Mouse (Mus musculus) liver, embryonic 11.5 days (tissue): Measurements from ENCODE around the gene Ajm1. TPM values are rescaled to one million over a fixed set of nuclear protein-coding genes. Genes with fewer than 3 reads are reported as not detected.

Source experiments
- ATAC-seq: fragments of 200-750 bp; cut with Nextera tagmentation; replicated peaks from 2 replicates; pipeline ENCODE4 v1.8.0; 2017; ENCODE audit warnings: moderate number of reproducible peaks, mild to moderate bottlenecking, moderate TSS enrichment, moderate library complexity; ENCODE audit not compliant: low FRiP score
- DNase-seq: peaks from one replicate; pipeline ENCODE4 v3.0.0-alpha.2; 2017; ENCODE audit warnings: low spot score
- H3K27ac ChIP-seq: fragments of 300-500 bp; sonication (generic); 2 replicates; pipeline ENCODE4 v1.5.1; 2014; ENCODE audit warnings: mild to moderate bottlenecking, low read depth, low read length, control low read depth
- H3K27me3 ChIP-seq: fragments of 300-500 bp; sonication (generic); replicated peaks from 2 replicates; pipeline ENCODE4 v1.6.1; 2014; ENCODE audit warnings: low read length, mixed read lengths; ENCODE audit not compliant: control insufficient read depth, insufficient read depth
- H3K36me3 ChIP-seq: fragments of 300-500 bp; sonication (generic); 2 replicates; pipeline ENCODE4 v1.6.1; 2014; ENCODE audit warnings: mild to moderate bottlenecking, low read length, moderate library complexity, mixed read lengths; ENCODE audit not compliant: control insufficient read depth, insufficient read depth
- H3K4me1 ChIP-seq: fragments of 300-500 bp; sonication (generic); replicated peaks from 2 replicates; pipeline ENCODE4 v1.6.1; 2014; ENCODE audit warnings: low read length, mixed read lengths; ENCODE audit not compliant: control insufficient read depth, insufficient read depth
- H3K4me2 ChIP-seq: fragments of 300-500 bp; sonication (generic); 2 replicates; pipeline ENCODE4 v1.6.1; 2014; ENCODE audit warnings: mild to moderate bottlenecking, control low read depth, moderate library complexity
- H3K4me3 ChIP-seq: fragments of 300-500 bp; sonication (generic); 2 replicates; pipeline ENCODE4 v1.5.1; 2014; ENCODE audit warnings: low read depth, low read length, control low read depth
- H3K9ac ChIP-seq: fragments of 300-500 bp; sonication (generic); 2 replicates; pipeline ENCODE4 v1.6.1; 2014; ENCODE audit warnings: low read depth, low read length, control low read depth
- H3K9me3 ChIP-seq: fragments of 300-500 bp; sonication (generic); 2 replicates; pipeline ENCODE4 v1.6.1; 2016; ENCODE audit warnings: low read length, inconsistent platforms, mixed read lengths; ENCODE audit not compliant: control insufficient read depth
- WGBS: fragments of 180-500 bp; shearing (Covaris S2); extraction: QIAGEN DNeasy Blood & Tissue Kit; methylation state at CpG from one replicate; pipeline ENCODE4 v1.1.7; 2014; 5-methylcytosine and 5-hydroxymethylcytosine counted together
- polyA plus RNA-seq: library from polyadenylated mRNA; unstranded; fragments of >200 nt; fragmentation: Nextera tagmentation; extraction: Ambion mirVana; gene quantifications from 2 replicates; pipeline ENCODE4 v1.2.1, GENCODE M21; 2014

Ajm1 gene
- polyA plus RNA-seq, 1 experiment from 2014 or later = not detected

- H3K4me2 ChIP-seq = peak overlapping the region; percentile 30
- H3K27me3 ChIP-seq = peaks cover 56% of the 10 kb centered on the region
Measured at GRCm38 (mm10) chr2:25616398-25616797, 34.8 kb upstream of the Ajm1 start.

GRCm38 (mm10) chr2:25608671-25609070 is 27.1 kb upstream of the Ajm1 start:
- Histone ChIP-seq H3K4me2 (peak overlapping the region; percentile 78), H3K9ac (no peak overlapping the region; the same call in 1 of the 2 replicates), H3K36me3 (no peaks in the 10 kb centered on the region), H3K27me3 (peaks cover 11% of the 10 kb centered on the region), H3K4me3 (peak overlapping the region; percentile 77), H3K27ac (no peak overlapping the region), H3K4me1 (peaks cover 17% of the 10 kb centered on the region), H3K9me3 (no peaks in the 10 kb centered on the region)
- WGBS = 55% methylated on average over 10 of the region's 10 CpGs
- no peak; the same call in 1 of the 2 replicates for ATAC-seq
- DNase-seq = no peak

More at GRCm38 (mm10) chr2:25616398-25616797, 34.8 kb upstream of the Ajm1 start:
- no peaks in the 10 kb centered on the region for H3K36me3 ChIP-seq
- H3K4me3 ChIP-seq = no peak overlapping the region
- H3K27ac ChIP-seq = no peak overlapping the region
- 15% methylated on average over 22 of the region's 22 CpGs for whole genome bisulfite sequencing
- DNase-seq (no peak), ATAC-seq (no peak)
- no peak overlapping the region for H3K9ac ChIP-seq
- H3K9me3 ChIP-seq = no peaks in the 10 kb centered on the region
- peaks cover 7% of the 10 kb centered on the region; the same call in 1 of the 2 replicates for H3K4me1 ChIP-seq

- Histone ChIP-seq H3K27ac (peak within 1 kb of the TSS; percentile 78), H3K9me3 (no peaks in the 10 kb centered on the region), H3K36me3 (no peaks in the 10 kb centered on the region), H3K4me1 (peaks cover 17% of the 10 kb centered on the region), H3K27me3 (peaks cover 8% of the 10 kb centered on the region), H3K4me3 (peak within 1 kb of the TSS; percentile 77), H3K9ac (peak within 1 kb of the TSS; percentile 90), H3K4me2 (peak within 1 kb of the TSS; percentile 78)
- under 1% methylated on average over 80 of the region's 80 CpGs for WGBS
- peak; percentile 84 for ATAC-seq
- peak; percentile 88 for DNase-seq
Measured at GRCm38 (mm10) chr2:25607761-25608622, 26.4 kb upstream of the Ajm1 start, which contains the start of gene Rabl6. Gene Rabl6 (minus strand): TSS chr2:25608521.

- Histone ChIP-seq H3K9ac (no peak overlapping the region), H3K4me3 (no peak overlapping the region), H3K9me3 (no peaks in the 10 kb centered on the region), H3K4me1 (peaks cover 14% of the 10 kb centered on the region), H3K27me3 (no peaks in the 10 kb centered on the region), H3K36me3 (peaks cover 35% of the 10 kb centered on the region), H3K27ac (no peak overlapping the region), H3K4me2 (no peak overlapping the region)
- DNase-seq (no peak), ATAC-seq (no peak)
- 94% methylated on average over 5 of the region's 5 CpGs for WGBS
Measured at GRCm38 (mm10) chr2:25602526-25602925, 21.0 kb upstream of the Ajm1 start.

GRCm38 (mm10) chr2:25600037-25600436 is 18.5 kb upstream of the Ajm1 start:
- no peak overlapping the region for H3K27ac ChIP-seq
- ATAC-seq = no peak; the same call in 1 of the 2 replicates
- no peaks in the 10 kb centered on the region for H3K4me1 ChIP-seq
- no peak overlapping the region for H3K4me2 ChIP-seq
- no peak overlapping the region for H3K4me3 ChIP-seq
- H3K9ac ChIP-seq = no peak overlapping the region
- H3K27me3 ChIP-seq = no peaks in the 10 kb centered on the region
- no peaks in the 10 kb centered on the region for H3K9me3 ChIP-seq
- no peak for DNase-seq
- peaks cover 56% of the 10 kb centered on the region for H3K36me3 ChIP-seq
- 84% methylated on average over 2 of the region's 2 CpGs for WGBS

- Histone ChIP-seq H3K4me3 (no peak overlapping the region), H3K27me3 (no peaks in the 10 kb centered on the region), H3K9me3 (no peaks in the 10 kb centered on the region), H3K4me2 (no peak overlapping the region), H3K4me1 (no peaks in the 10 kb centered on the region), H3K36me3 (peaks cover 61% of the 10 kb centered on the region), H3K27ac (no peak overlapping the region), H3K9ac (no peak overlapping the region)
- DNase-seq (no peak), ATAC-seq (no peak)
- WGBS = 84% methylated on average over 1 of the region's 1 CpGs
Measured at GRCm38 (mm10) chr2:25598749-25599148, 17.2 kb upstream of the Ajm1 start.

- Histone ChIP-seq H3K9ac (no peak overlapping the region), H3K9me3 (no peaks in the 10 kb centered on the region), H3K4me3 (no peak overlapping the region), H3K36me3 (peaks cover 74% of the 10 kb centered on the region), H3K27ac (no peak overlapping the region), H3K27me3 (no peaks in the 10 kb centered on the region), H3K4me1 (no peaks in the 10 kb centered on the region), H3K4me2 (no peak overlapping the region)
- WGBS = 87% methylated on average over 5 of the region's 5 CpGs
- ATAC-seq (no peak), DNase-seq (no peak)
Measured at GRCm38 (mm10) chr2:25596765-25597510, 15.4 kb upstream of the Ajm1 start.

GRCm38 (mm10) chr2:25591863-25592262 is 10.3 kb upstream of the Ajm1 start:
- Histone ChIP-seq H3K27ac (no peak overlapping the region), H3K9ac (no peak overlapping the region), H3K27me3 (no peaks in the 10 kb centered on the region), H3K4me1 (no peaks in the 10 kb centered on the region), H3K4me2 (no peak overlapping the region), H3K36me3 (peaks cover 50% of the 10 kb centered on the region), H3K4me3 (no peak overlapping the region), H3K9me3 (no peaks in the 10 kb centered on the region)
- DNase-seq (no peak), ATAC-seq (no peak)
- WGBS = 78% methylated on average over 2 of the region's 2 CpGs
